Mouse (Mus musculus) liver, embryonic 14.5 days (tissue): ENCODE data around the gene Ankrd9. TPM values are rescaled to one million over a fixed set of nuclear protein-coding genes. Genes with fewer than 3 reads are reported as not detected.

Experiments used
- ATAC-seq: fragments of 200-750 bp; cut with Nextera tagmentation; 2 replicates; pipeline ENCODE4 v1.8.0; 2017; ENCODE audit warnings: moderate number of reproducible peaks, mild to moderate bottlenecking, moderate library complexity; ENCODE audit not compliant: insufficient read depth
- DNase-seq, 3 experiments: peaks; one replicate each; pipeline ENCODE4 v3.0.0-alpha.2; 2012 to 2013; ENCODE audit warnings: low read depth in 3 of 3, low spot score in 3 of 3
- H3K27ac ChIP-seq: fragments of 300-500 bp; sonication (generic); 2 replicates; pipeline ENCODE4 v1.5.1; 2014; ENCODE audit warnings: moderate library complexity, mild to moderate bottlenecking, control low read depth, inconsistent platforms
- H3K27me3 ChIP-seq: fragments of 300-500 bp; sonication (generic); 2 replicates; pipeline ENCODE4 v1.6.1; 2014; ENCODE audit warnings: mild to moderate bottlenecking, low read length, moderate library complexity; ENCODE audit not compliant: control insufficient read depth, insufficient read depth
- H3K36me3 ChIP-seq: fragments of 300-500 bp; sonication (generic); replicated peaks from 2 replicates; pipeline ENCODE4 v1.6.1; 2014; ENCODE audit warnings: low read depth; ENCODE audit not compliant: control insufficient read depth, insufficient read depth
- H3K4me1 ChIP-seq, 2 experiments: fragments of 200-500 bp in 1 of 2; fragments of 300-500 bp in 1 of 2; sonication (generic) in 1 of 2; replicated peaks; 2 replicates each; pipeline ENCODE4 v1.6.1; 2012 to 2014; ENCODE audit warnings: antibody characterized with exemption in 1 of 2, inconsistent platforms in 1 of 2, low read length in 1 of 2; ENCODE audit not compliant: control insufficient read depth in 2 of 2, insufficient read depth in 2 of 2
- H3K4me2 ChIP-seq: fragments of 300-500 bp; sonication (generic); 2 replicates; pipeline ENCODE4 v1.6.1; 2014; ENCODE audit warnings: low read depth, mild to moderate bottlenecking, control low read depth, moderate library complexity
- H3K4me3 ChIP-seq, 2 experiments: fragments of 200-500 bp in 1 of 2; fragments of 300-500 bp in 1 of 2; sonication (generic) in 1 of 2; 2 replicates each; pipeline ENCODE4 v1.5.1; 2012 to 2014; ENCODE audit warnings: low read depth in 2 of 2, low read length in 2 of 2, mild to moderate bottlenecking in 2 of 2, control low read depth in 1 of 2, inconsistent platforms in 1 of 2, moderate library complexity in 1 of 2; ENCODE audit not compliant: insufficient read depth in 1 of 2
- H3K9ac ChIP-seq: fragments of 300-500 bp; sonication (generic); replicated peaks from 2 replicates; pipeline ENCODE4 v1.6.1; 2014; ENCODE audit warnings: mild to moderate bottlenecking, control low read depth, moderate library complexity
- H3K9me3 ChIP-seq: fragments of 300-500 bp; sonication (generic); 2 replicates; pipeline ENCODE4 v1.6.1; 2016; ENCODE audit warnings: low read length, mixed read lengths; ENCODE audit not compliant: control insufficient read depth
- CTCF ChIP-seq: IDR thresholded peaks from 2 replicates; pipeline ENCODE4 v1.5.1; 2016; ENCODE audit warnings: antibody characterized with exemption, low read depth, control low read depth
- EP300 ChIP-seq: IDR thresholded peaks from 2 replicates; pipeline ENCODE4 v1.6.1; 2016; ENCODE audit warnings: antibody characterized with exemption, low read depth
- WGBS: fragments of 180-500 bp; shearing (Covaris S2); extraction: QIAGEN DNeasy Blood & Tissue Kit; methylation state at CpG from one replicate; pipeline ENCODE4 v1.1.7; 2014; ENCODE audit not compliant: insufficient replicate concordance; 5-methylcytosine and 5-hydroxymethylcytosine counted together
- polyA plus RNA-seq, 2 experiments: library from polyadenylated mRNA; depleted of rRNA in 1 of 2; stranded (reverse) in 1 of 2; unstranded in 1 of 2; fragments of >200 nt; fragmentation: Nextera tagmentation in 1 of 2; extraction: Ambion mirVana in 1 of 2; gene quantifications; 2 replicates each; pipeline versions ENCODE4 v1.2.1 to v1.2.3; 2012 to 2014

Ankrd9 gene
- polyA plus RNA-seq, 2 experiments: 41.8 to 47.4 TPM

GRCm38 (mm10) chr12:110991361-110992127 is 12.7 kb upstream of the Ankrd9 start:
- ATAC-seq (peak; percentile 89), DNase-seq (peak; percentile 84 to 86 (median 85))
- H3K9ac ChIP-seq: peak overlapping the region; percentile 67
- H3K4me2 ChIP-seq: peak overlapping the region; percentile 84
- peak overlapping the region; percentile 60 to 64 for H3K4me3 ChIP-seq
- no peaks in the 10 kb centered on the region for H3K9me3 ChIP-seq
- peaks cover 5 to 9% of the 10 kb centered on the region in 2 experiments for H3K4me1 ChIP-seq
- 2% methylated on average over 23 of the region's 23 CpGs for WGBS
- H3K36me3 ChIP-seq: no peaks in the 10 kb centered on the region
- TF ChIP-seq CTCF (peak; percentile 97), EP300 (no peak)
- peak overlapping the region; percentile 80 for H3K27ac ChIP-seq
- H3K27me3 ChIP-seq: no peaks in the 10 kb centered on the region

- 90% methylated on average over 7 of the region's 7 CpGs for WGBS
- no peak for DNase-seq
- Histone ChIP-seq H3K36me3 (no peaks in the 10 kb centered on the region), H3K9me3 (no peaks in the 10 kb centered on the region), H3K27ac (no peak overlapping the region), H3K27me3 (no peaks in the 10 kb centered on the region), H3K4me1 (peaks cover 5 to 9% of the 10 kb centered on the region in 2 experiments), H3K4me2 (no peak overlapping the region), H3K9ac (0 out of 2 replicates have a peak overlapping the region, but pooled peaks have one; percentile 27), H3K4me3 (no peak overlapping the region)
- no peak for TF ChIP-seq EP300
- TF ChIP-seq CTCF: no peak
- no peak for ATAC-seq
Measured at GRCm38 (mm10) chr12:110990500-110990899, 11.7 kb upstream of the Ankrd9 start.

- no peaks in the 10 kb centered on the region for H3K36me3 ChIP-seq
- no peak overlapping the region for H3K4me3 ChIP-seq
- no peak for TF ChIP-seq EP300
- TF ChIP-seq CTCF: no peak
- no peaks in the 10 kb centered on the region for H3K27me3 ChIP-seq
- no peak overlapping the region for H3K27ac ChIP-seq
- no peak overlapping the region for H3K9ac ChIP-seq
- no peak for ATAC-seq
- no peaks in the 10 kb centered on the region for H3K9me3 ChIP-seq
- WGBS: 67% methylated on average over 3 of the region's 3 CpGs
- H3K4me2 ChIP-seq: no peak overlapping the region
- DNase-seq: no peak
- H3K4me1 ChIP-seq: peaks cover 5 to 9% of the 10 kb centered on the region in 2 experiments
Measured at GRCm38 (mm10) chr12:110989409-110989808, 10.6 kb upstream of the Ankrd9 start.

DNA sequence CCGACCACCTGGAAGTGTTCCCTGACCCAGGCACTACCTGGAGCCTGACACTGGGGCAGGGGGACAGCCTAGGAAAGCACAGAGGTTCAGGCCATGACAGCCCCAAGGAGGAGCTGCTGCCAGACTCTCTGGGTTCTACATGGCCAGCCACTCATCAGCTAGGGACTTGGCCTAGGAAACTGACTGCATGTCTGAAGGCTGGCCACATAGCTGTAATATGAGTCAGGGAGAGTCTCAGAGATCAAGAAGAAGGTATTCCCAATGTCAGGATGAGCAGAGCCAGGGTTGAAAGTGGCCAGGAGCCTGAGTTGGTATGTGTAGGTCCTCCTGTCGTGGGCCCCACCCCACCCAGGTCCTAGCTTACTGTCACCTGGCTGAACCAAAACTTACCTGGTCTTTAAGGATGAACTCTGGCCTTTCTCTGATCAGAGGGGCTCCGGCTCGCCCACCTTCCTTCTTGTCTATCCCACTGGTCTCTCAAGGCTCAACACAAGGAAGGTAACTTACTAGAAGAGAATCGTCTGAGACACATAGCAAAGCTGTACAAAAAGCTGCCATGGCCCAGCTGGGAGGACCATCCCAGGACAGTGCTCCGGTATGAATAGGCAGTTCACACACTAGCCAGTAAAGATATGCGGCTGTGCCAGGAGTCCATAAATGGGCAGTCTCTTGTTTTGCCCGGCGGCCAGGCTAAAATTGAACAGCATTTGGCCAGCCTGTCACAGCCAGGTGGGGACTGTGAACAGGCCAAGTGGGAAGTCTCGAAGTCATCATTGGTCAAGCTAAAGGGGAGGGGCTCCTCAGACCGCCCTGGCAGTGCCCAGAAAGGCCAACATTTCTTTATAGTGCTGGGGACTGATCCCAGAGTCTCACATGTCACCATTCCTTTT is 7.9 kb upstream of the Ankrd9 start:
- no peak for ATAC-seq
- no peak for TF ChIP-seq CTCF
- no peak for TF ChIP-seq EP300
- Histone ChIP-seq H3K9me3 (no peaks in the 10 kb centered on the region), H3K27me3 (no peaks in the 10 kb centered on the region), H3K4me3 (no peak overlapping the region), H3K9ac (no peak overlapping the region), H3K4me2 (no peak overlapping the region), H3K4me1 (peaks cover 5 to 9% of the 10 kb centered on the region in 2 experiments), H3K36me3 (no peaks in the 10 kb centered on the region), H3K27ac (no peak overlapping the region)
- DNase-seq: no peak
- WGBS: 75% methylated on average over 11 of the region's 11 CpGs

- WGBS: 62% methylated on average over 9 of the region's 9 CpGs
- DNase-seq (no peak), ATAC-seq (no peak)
- H3K9ac ChIP-seq: no peak overlapping the region
- H3K4me2 ChIP-seq: no peak overlapping the region
- peaks cover under 1% of the 10 kb centered on the region in 2 experiments; a peak in 3 of 4 replicates for H3K4me1 ChIP-seq
- no peaks in the 10 kb centered on the region for H3K9me3 ChIP-seq
- H3K4me3 ChIP-seq: no peak overlapping the region
- TF ChIP-seq CTCF (no peak), EP300 (no peak)
- H3K27ac ChIP-seq: no peak overlapping the region
- H3K27me3 ChIP-seq: no peaks in the 10 kb centered on the region
- H3K36me3 ChIP-seq: no peaks in the 10 kb centered on the region
Measured at GRCm38 (mm10) chr12:110985141-110985540, 6.3 kb upstream of the Ankrd9 start.
